Mouse (Mus musculus) lung, postnatal 4 days (tissue): ENCODE measurements around the gene Utp18.
"Not testable (repeated sequence)": the region's sequence is repeated elsewhere in the genome, so short reads cannot be mapped to it uniquely, and the experiment has no call there.

ENCODE experiments used
- DNase-seq, 2 experiments: peaks; one replicate each; pipeline ENCODE4 v3.0.0; 2021

Gene Utp18

GRCm38 (mm10) chr11:93885572-93886410, at the start of gene Utp18, which contains the start of gene Mbtd1:
Gene Utp18, minus strand, starts transcription at chr11:93885766.
Gene Mbtd1, plus strand, starts transcription at chr11:93885852.
- DNase-seq = peak; percentile 99

- no peak for DNase-seq
Measured at GRCm38 (mm10) chr11:93929106-93929505, 43.5 kb upstream of the Utp18 start.

- DNase-seq = not testable (repeated sequence)
Measured at GRCm38 (mm10) chr11:93915019-93915418, 29.5 kb upstream of the Utp18 start.

- DNase-seq = no peak
Measured at GRCm38 (mm10) chr11:93911603-93912002, 26.0 kb upstream of the Utp18 start.

GRCm38 (mm10) chr11:93908829-93909228, 23.3 kb upstream of the Utp18 start:
- no peak for DNase-seq

GRCm38 (mm10) chr11:93907839-93908238, 22.3 kb upstream of the Utp18 start:
- no peak for DNase-seq

GRCm38 (mm10) chr11:93906834-93907233, 21.3 kb upstream of the Utp18 start:
- DNase-seq = no peak

- no peak for DNase-seq
Measured at GRCm38 (mm10) chr11:93897732-93898131, 12.2 kb upstream of the Utp18 start.

GRCm38 (mm10) chr11:93887080-93887447, 1.5 kb upstream of the Utp18 start:
- no peak for DNase-seq

GRCm38 (mm10) chr11:93886411-93887079, 979 bp upstream of the Utp18 start:
- DNase-seq = peak; percentile 27

- DNase-seq = peak; percentile 70 to 79
Measured at GRCm38 (mm10) chr11:93884901-93885571, 530 bp downstream of the Utp18 start.

GRCm38 (mm10) chr11:93884068-93884467, 1.5 kb downstream of the Utp18 start:
- DNase-seq = no peak

- no peak for DNase-seq
Measured at GRCm38 (mm10) chr11:93862638-93863037, 22.9 kb downstream of the Utp18 start.

- no peak for DNase-seq
Measured at GRCm38 (mm10) chr11:93862045-93862623, 23.4 kb downstream of the Utp18 start.

- no peak for DNase-seq
Measured at GRCm38 (mm10) chr11:93861193-93861592, 24.4 kb downstream of the Utp18 start.

- no peak for DNase-seq
Measured at GRCm38 (mm10) chr11:93860540-93861172, 24.9 kb downstream of the Utp18 start.

GRCm38 (mm10) chr11:93856284-93856955, 29.1 kb downstream of the Utp18 start:
- peak; percentile 53 to 73 for DNase-seq

- DNase-seq = no peak
Measured at GRCm38 (mm10) chr11:93852546-93852945, 33.0 kb downstream of the Utp18 start.

- no peak for DNase-seq
Measured at GRCm38 (mm10) chr11:93847342-93847741, 38.2 kb downstream of the Utp18 start.

- DNase-seq = no peak
Measured at GRCm38 (mm10) chr11:93835800-93836199, 49.8 kb downstream of the Utp18 start.

GRCm38 (mm10) chr11:93829971-93830370, 55.6 kb downstream of the Utp18 start:
- DNase-seq = peak in 1 of 2 experiments; percentile 31

GRCm38 (mm10) chr11:93829327-93829679, 56.3 kb downstream of the Utp18 start:
- no peak for DNase-seq
